Mouse (Mus musculus) embryonic fibroblast, embryonic 13.5 days (primary cell): Measurements from ENCODE around the gene Tlr2. TPM values are rescaled to one million over a fixed set of nuclear protein-coding genes. Genes with fewer than 3 reads are reported as not detected.
"Not testable (repeated sequence)": the region's sequence is repeated elsewhere in the genome, so short reads cannot be mapped to it uniquely, and the experiment has no call there.

Experiments
- H3K27ac ChIP-seq: 2 replicates; pipeline ENCODE4 v1.5.1; 2012; ENCODE audit warnings: low read length, control low read depth, inconsistent platforms; ENCODE audit not compliant: insufficient read depth
- H3K4me1 ChIP-seq: 2 replicates; pipeline ENCODE4 v1.6.1; 2011; ENCODE audit warnings: low read length; ENCODE audit not compliant: control insufficient read depth, insufficient read depth
- H3K4me3 ChIP-seq: 2 replicates; pipeline ENCODE4 v1.5.1; 2011; ENCODE audit warnings: mild to moderate bottlenecking, control low read depth, low read length; ENCODE audit not compliant: insufficient read depth
- CTCF ChIP-seq: IDR thresholded peaks from 2 replicates; pipeline ENCODE4 v1.5.1; 2011; ENCODE audit warnings: mild to moderate bottlenecking, control low read depth, low read length, moderate library complexity, borderline replicate concordance; ENCODE audit not compliant: insufficient read depth
- POLR2A ChIP-seq: IDR thresholded peaks from 2 replicates; pipeline ENCODE4 v1.6.1; 2011; ENCODE audit warnings: low read depth, mild to moderate bottlenecking, control low read depth, low read length, moderate library complexity
- polyA plus RNA-seq: library from polyadenylated mRNA; stranded (reverse); fragments of >200 nt; gene quantifications from 2 replicates; pipeline ENCODE4 v1.2.4, GENCODE M21; 2011; ENCODE audit warnings: low read depth; ENCODE audit not compliant: missing spikeins, insufficient read length

Tlr2 gene
- polyA plus RNA-seq: 3.1 and 4.7 TPM in 2 replicates

GRCm38 (mm10) chr3:83841095-83841850 lies at the start of gene Tlr2:
Gene Tlr2 (minus strand): TSS chr3:83841767.
- Histone ChIP-seq H3K4me3 (peak within 1 kb of the TSS; percentile 56), H3K4me1 (peaks cover 7% of the 10 kb centered on the region; the same call in 1 of the 2 replicates), H3K27ac (no peak within 1 kb of the TSS)
- TF ChIP-seq POLR2A: 0 out of 2 replicates have a peak, but pooled peaks have one; percentile 28
- no peak; the same call in 1 of the 2 replicates for TF ChIP-seq CTCF

- Histone ChIP-seq H3K4me3 (no peak overlapping the region), H3K27ac (no peak overlapping the region), H3K4me1 (no peaks in the 10 kb centered on the region)
- TF ChIP-seq POLR2A (no peak), CTCF (no peak)
Observed at GRCm38 (mm10) chr3:83885163-83885562, 43.6 kb upstream of the Tlr2 start.

DNA sequence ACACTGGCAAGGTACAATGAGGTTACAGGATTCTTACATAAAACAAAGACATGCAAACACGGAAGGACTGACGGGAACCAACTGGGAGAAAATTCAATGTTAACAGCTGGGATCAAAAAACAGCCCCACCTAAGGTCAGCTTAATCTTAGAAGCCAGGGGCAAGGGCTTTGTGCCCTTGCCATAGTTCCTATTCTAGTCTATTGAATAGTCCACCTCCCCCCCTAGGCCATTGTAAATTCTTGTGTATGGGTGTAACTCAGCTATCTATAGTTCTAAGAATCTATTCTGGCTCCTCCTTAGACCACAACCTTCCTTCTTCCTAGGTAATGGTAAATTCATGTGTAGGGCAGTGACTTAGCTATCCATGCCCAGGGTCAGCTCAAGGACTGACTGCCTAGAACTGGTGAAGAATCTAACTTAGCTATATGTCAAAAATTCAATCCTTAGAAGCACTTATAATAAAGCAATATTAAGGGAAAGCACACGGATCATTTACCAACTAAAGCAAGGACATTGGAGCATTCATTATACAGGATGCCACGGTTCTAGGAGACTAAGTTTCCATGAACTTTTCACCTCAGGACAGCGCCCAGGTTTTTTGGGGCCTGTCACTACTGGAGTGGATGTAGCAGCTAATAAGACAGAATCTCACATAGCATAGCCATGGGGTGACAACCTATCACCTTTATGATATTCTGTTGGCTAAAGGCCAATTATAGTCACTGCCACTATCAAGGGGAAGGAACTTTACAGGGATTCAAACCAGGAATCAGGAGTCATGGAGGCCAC lies 37.9 kb upstream of the Tlr2 start:
- not testable (repeated sequence) for H3K4me3 ChIP-seq, H3K4me1 ChIP-seq, H3K27ac ChIP-seq

- Histone ChIP-seq H3K4me1 (no peaks in the 10 kb centered on the region), H3K4me3 (no peak overlapping the region), H3K27ac (no peak overlapping the region)
- TF ChIP-seq POLR2A (no peak), CTCF (no peak)
Observed at GRCm38 (mm10) chr3:83878801-83879200, 37.2 kb upstream of the Tlr2 start.

DNA sequence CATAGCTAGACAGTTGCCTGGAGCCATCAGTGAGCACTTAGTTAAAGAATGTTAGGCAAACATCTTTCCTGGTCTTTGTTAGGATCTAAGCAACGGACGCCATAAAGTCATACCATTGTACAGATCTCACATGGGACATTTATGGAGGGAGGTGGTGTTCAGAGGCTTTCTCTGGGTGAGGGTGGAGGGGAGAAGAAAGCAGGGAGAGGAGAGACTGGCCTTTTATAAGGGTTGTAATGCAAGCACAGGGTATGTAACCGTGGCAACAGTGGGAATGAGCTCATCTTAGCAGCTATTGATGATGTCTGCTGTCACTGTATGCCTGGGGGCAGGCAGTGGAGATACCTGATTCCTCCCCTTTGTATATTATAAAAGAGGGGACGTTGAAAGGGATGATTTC lies 34.7 kb upstream of the Tlr2 start:
- TF ChIP-seq POLR2A (no peak), CTCF (no peak)
- no peak overlapping the region for H3K4me3 ChIP-seq
- no peak overlapping the region for H3K27ac ChIP-seq
- H3K4me1 ChIP-seq: no peaks in the 10 kb centered on the region

GRCm38 (mm10) chr3:83875078-83875477 lies 33.5 kb upstream of the Tlr2 start:
- not testable (repeated sequence) for H3K4me1 ChIP-seq, H3K4me3 ChIP-seq, H3K27ac ChIP-seq

GRCm38 (mm10) chr3:83872853-83873252 lies 31.3 kb upstream of the Tlr2 start:
- not testable (repeated sequence) for H3K4me1 ChIP-seq, H3K27ac ChIP-seq, H3K4me3 ChIP-seq

- not testable (repeated sequence) for H3K4me1 ChIP-seq, H3K27ac ChIP-seq, H3K4me3 ChIP-seq
Observed at GRCm38 (mm10) chr3:83871962-83872361, 30.4 kb upstream of the Tlr2 start.

GRCm38 (mm10) chr3:83871559-83871958 lies 30.0 kb upstream of the Tlr2 start:
- not testable (repeated sequence) for H3K4me3 ChIP-seq, H3K4me1 ChIP-seq, H3K27ac ChIP-seq

GRCm38 (mm10) chr3:83869776-83870175 lies 28.2 kb upstream of the Tlr2 start:
- no peak overlapping the region for H3K27ac ChIP-seq
- no peak overlapping the region for H3K4me3 ChIP-seq
- H3K4me1 ChIP-seq: peaks cover 3% of the 10 kb centered on the region; the same call in 1 of the 2 replicates
- TF ChIP-seq CTCF (no peak), POLR2A (no peak)

DNA sequence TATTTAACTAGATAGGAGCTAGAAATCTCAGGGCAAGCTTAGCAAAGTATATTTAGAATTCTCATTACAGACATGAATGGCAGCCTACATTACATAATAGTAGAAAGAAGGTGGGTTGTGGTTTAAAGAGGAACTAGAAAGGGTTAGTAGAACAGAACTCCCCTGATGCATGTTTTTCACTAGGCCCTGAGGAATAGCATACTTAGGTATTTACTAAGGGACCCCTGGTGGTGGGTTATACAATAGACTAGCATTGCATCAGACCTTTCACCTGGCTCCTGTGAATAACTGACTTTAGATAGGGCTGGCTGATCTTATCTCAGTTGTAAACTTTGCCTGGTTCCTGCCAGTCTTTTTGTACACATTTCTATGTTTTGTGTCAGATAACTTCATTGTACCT lies 25.5 kb upstream of the Tlr2 start:
- not testable (repeated sequence) for H3K4me1 ChIP-seq, H3K4me3 ChIP-seq, H3K27ac ChIP-seq
